Mouse (Mus musculus) hematopoietic multipotent progenitor cell, adult 10-12 weeks (in vitro differentiated cells): ENCODE results near the gene Tnfrsf19. TPM values are rescaled to one million over a fixed set of nuclear protein-coding genes. Genes with fewer than 3 reads are reported as not detected.

Experiments
- polyA plus RNA-seq: library from polyadenylated mRNA; stranded (reverse); fragments of >175 nt; gene quantifications from 2 replicates; pipeline ENCODE4 v1.2.3, GENCODE M21; 2012; ENCODE audit warnings: low replicate concordance

Gene Tnfrsf19
- polyA plus RNA-seq: 0.17 and 1.2 TPM in 2 replicates

GRCm38 (mm10) chr14:61046091-61046681 is at the start of gene Tnfrsf19:
Gene Tnfrsf19 (minus strand): TSS chr14:61046490.

Other genes starting within 250 kb of the Tnfrsf19 start
- gene Sacs, start 92.0 kb upstream of the Tnfrsf19 start, polyA plus RNA-seq: 0.95 and 1.2 TPM in 2 replicates
- gene Sgcg, start 212.0 kb upstream of the Tnfrsf19 start, polyA plus RNA-seq: not detected in 2 replicates